Mouse (Mus musculus): ENCODE results near the gene Otulin.

Otulin gene

DNA sequence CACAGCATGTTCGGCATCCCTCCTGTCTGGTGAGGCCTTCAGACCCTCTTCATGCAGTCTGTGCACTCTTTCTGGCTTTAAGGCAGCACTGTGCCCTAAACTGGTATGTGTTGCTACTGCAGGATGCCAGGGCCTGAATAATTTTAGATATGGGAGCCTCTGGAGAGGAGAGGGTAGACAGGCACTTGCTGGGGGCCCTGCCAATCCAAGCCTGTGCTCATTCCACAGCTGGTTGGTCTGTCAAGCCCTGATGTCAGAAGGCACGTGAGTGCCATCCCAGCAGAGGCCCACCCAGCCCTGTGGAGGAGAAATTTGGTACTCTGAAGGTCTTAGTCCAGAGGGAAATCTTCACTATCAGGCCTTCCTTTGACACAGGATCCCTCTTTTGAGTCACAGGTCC lies 49.7 kb downstream of the Otulin start:
- no peak for DNase-seq (ENCODE audit: low spot score in 2 of 2)

DNA sequence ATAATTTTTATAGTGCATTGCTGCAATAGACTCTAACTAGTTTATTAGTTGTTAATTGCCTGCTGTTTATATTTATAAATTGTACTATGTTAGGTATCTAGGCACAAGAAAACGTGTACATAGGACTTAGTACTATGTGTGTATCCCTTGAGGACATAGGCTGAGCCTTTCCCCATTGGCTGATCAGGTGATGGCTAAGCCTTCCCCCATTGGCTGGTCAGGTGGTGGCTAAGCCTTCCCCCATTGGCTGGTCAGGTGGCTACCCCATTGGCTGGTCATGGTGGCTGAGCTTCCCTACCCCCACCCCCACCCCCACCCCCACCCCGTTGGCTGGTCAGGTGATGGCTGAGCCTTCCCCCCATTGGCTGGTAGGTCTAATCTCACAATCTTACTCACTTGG lies 50.6 kb downstream of the Otulin start:
- no peak for DNase-seq (ENCODE audit: low spot score in 2 of 2)

DNA sequence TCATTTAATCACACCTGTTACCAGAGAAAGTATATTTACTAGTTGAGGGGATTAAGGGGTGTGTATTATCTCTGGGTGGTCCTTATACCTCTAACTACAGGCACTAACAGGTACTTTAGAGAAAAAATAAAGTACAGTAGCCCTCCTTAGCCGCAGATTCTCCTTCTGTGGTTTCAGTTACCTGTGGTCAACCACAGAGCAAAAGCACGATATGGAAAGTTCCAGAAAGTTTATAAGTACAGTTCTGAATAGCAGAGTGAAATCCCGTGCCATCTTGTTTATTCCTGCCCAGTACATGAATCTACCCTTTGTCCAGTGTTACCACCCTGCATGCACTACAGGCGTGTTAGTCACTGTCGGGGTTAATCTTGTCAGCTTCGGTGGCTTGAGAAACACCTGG lies 51.6 kb downstream of the Otulin start:
- DNase-seq (ENCODE audit: low spot score in 2 of 2), result no peak

DNA sequence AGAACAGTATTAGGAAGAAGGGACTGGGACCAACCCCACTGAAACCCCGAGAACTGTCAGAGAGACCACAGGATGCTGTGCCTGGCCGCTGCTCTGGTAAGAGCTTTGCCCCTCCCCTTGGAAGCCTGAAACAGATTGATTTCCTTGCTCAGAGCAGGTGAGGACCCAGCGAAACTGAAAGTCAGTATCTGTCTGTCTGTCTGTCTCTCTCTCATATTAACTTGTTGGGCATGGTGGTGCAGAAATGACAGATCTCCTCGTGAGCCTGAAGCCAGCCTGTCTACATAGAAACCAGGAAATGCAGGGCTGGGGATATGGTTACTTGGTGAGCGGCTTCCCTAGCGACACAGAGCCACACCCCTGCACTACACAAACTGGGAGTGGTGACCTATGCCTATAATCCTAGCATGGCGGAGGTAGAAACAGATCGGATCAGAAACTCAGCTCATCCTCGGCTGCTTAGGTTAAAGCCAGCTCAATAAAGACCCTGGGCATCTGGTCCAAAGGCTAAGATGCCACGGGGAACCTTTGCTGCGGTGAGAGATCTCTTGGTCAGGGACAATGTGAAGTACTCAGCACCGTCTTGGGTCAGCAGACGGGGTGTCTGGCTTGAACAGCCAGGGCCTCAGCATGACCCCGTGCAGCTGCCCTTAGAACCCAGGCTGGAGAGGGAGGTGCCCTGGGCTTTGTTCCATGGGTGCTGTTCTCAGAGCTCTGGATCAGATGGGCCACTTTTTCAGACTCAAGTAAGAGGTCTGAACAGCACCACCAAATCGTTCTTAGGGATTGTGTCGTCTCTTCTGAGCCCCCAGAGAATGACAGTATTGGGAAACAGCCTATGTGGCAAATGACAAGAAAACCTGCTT lies 52.3 kb downstream of the Otulin start:
- no peak for DNase-seq (ENCODE audit: low spot score in 2 of 2)

DNA sequence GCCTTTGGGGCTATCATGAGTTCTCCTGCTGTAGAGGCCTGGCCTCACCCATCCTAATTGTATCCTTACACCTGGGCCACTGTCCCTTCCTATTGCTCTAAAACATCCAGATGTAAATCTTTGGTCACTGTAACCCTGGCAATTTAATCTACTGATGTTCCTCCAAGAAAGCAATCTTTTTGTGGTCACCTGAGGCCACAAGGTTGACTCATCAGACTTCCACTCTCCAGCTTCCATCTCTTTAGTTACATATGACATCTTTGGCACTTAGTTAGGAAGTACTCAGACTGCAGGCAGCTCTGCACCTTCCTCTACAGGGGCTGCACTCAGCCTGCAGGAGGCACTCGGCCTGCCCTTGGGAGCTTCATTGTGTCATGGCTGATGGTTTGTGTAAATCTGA lies 53.6 kb downstream of the Otulin start:
- DNase-seq (ENCODE audit: low spot score in 2 of 2), result no peak

DNA sequence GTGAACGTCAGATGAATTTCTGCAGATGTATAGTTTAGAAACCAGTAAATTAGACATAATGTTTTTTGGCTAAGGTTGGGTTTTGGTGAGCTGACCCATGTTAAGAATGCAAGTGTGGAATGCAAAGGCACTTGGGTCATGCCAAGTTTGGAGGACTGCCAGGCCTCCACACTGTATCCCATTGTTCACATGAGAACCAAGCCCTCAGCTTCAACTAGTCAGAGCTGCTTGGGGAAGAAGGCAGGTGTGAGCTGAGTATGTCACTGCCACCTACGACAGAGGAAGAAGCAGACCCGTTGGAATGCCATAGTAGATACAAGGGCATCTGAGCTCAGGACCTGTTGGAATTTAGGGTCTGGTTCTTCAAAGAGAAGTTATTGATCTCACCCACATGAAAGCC lies 54.6 kb downstream of the Otulin start:
- DNase-seq (ENCODE audit: low spot score in 2 of 2), result no peak

DNA sequence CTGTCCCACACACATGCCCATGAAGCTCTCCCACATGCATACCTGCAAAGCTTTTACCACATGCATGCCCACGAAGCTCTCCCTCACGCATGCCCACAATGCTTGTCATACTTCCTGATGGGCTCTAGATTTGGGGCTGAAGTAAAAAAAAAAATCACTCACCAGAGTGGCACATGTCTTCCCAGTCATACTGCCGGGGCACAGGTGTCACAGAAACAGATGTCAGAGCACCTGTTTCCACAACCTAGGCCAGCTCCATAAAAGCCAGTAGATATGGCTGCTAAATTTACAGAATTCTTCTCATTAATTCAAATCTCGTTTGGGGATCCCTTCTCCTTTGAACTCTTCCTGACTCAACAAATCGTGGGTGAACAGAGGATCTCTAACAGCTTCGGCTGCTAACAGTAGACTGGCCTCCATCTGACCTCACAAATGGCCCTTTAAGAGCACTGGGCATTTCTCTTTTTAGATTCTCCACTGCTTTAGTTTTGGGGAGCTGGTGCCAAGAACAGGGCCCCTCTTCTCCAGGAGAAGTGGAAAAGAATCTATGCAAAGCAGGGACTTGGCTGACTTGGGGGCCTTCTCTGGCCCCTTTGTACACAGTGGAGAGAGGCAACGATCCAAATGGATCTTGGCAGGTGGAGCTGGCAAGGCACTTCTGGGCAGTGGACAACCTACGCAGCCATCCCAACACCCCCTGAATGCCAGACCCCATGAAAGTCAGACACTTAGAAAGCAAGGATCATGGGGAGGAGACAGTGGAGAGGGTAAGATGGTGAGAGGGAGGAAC lies 55.3 kb downstream of the Otulin start:
- peak; percentile 71 to 74 for DNase-seq (ENCODE audit: low spot score in 2 of 2)

DNA sequence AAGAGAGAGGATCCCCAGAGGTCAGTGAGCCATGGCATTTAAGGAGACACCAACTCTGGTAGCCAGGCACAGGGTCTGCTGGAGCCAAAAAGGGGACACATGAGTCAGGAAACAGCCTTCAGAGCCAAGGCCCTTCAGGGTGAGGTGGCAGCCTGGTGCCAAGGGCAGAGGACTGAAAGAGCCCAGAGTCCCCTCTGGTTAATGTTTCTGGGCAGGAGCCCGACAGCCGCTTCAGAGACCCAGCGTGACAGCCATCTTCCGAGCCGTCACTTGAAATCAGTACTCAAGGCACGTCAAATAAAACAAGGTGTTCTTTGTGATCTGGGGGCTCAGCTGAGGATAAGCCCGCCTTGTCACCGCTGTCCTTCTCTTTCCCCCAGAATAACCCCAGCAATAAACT lies 59.3 kb downstream of the Otulin start:
- peak; percentile 60 to 63 for DNase-seq (ENCODE audit: low spot score in 2 of 2)

DNA sequence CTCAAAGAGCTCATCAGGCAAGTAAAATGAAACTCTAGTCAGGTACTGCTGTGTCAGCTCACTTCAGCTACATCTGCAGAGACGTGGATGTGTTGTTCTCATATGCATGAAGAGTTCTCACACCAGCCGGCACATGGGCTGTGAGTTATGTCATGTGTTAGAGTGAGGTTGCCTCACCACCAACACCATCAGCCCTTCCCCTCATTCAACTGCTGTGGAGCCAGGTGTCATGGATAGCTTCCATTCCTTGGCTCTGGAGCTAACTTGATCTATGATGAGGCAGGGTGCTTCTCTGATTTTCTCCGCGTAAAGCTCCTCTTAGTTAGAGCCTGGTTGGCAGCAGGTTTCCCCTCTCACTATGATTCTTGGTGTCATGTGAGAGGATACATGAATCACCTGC lies 60.1 kb downstream of the Otulin start:
- no peak for DNase-seq (ENCODE audit: low spot score in 2 of 2)

DNA sequence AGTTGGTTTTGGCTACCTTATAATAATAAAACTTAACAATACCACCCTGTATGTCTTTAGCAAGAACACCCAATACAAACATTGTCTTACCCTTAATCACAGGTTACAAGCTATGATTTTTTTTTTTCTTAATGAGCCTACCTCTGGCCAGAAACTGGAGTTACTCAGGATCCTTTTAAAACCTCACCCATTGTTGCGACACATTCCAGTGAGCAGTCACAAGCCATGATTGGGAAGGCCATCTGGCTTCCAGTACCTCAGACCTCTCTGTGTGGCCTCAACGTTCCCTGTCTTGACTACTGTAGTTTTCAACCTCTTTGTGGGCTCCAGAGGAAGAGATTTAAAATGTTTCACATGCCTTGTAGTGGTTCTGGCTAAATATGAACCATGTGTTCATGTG lies 60.6 kb downstream of the Otulin start:
- DNase-seq (ENCODE audit: low spot score in 2 of 2), result no peak

DNA sequence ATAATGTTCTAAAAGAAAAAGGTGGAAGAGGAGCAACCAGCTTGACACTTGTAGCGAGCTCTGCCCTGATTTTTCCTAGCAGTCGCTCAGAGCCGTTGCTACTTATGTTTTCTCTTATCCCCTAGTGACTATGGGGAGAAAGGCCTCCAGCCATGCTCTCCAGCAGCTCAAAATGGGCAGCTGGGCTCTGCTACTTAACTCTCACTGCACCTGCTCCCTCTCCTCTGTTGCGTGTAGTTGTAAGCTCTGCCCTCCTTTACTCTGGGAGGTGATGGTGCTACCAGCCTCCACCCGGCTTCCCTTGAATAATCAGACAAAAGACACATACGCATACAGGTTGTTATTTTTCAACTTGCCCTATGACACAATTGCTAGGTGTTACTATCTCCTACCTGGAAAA lies 62.1 kb downstream of the Otulin start:
- DNase-seq (ENCODE audit: low spot score in 2 of 2), result no peak

DNA sequence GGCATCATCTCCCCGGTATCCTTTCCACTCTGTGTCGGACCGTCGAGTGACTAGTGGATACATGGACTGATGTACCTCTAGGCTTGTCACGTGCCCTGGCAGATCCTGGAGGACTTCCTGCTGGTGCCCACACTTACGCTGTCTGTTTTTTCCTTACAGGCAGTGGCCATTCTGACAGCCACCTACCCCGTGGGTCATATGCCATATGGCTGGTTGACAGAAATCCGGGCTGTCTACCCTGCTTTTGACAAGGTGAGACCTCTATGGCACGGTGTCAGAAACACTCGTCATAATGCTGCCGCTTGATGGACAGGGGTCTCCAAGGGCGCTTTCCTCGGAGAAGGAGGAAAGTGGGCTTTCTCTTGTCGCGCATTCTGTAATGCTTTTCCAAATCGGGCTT lies 63.1 kb downstream of the Otulin start:
- no peak for DNase-seq (ENCODE audit: low spot score in 2 of 2)

DNA sequence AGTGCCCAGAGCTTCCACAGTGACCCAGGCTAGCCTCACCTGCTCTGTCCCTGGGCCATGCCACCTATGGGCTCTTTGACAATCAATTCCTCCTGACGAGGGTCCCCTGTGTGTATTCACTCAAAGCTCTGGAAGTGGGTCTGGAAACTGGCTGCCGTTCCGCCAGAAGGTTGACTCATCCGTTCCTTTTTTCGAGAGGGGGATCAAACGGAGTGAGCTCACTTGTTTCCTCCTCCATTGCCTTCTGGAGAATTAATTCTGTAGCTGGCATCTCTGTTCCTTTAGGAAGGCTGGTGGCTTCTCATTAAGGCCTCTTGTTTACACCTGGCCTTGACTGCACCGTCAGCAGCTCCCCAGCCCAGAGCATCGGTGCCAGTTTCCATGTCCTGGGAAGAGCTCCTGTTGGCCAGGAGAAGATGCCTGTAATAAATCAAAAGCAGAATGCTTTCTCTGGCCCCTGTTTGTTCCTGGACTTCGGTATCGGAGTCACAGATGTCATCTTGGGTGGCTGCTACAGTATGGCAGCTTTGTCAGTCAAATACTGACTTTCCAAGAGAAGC lies 64.8 kb downstream of the Otulin start:
- DNase-seq (ENCODE audit: low spot score in 2 of 2), result no peak

DNA sequence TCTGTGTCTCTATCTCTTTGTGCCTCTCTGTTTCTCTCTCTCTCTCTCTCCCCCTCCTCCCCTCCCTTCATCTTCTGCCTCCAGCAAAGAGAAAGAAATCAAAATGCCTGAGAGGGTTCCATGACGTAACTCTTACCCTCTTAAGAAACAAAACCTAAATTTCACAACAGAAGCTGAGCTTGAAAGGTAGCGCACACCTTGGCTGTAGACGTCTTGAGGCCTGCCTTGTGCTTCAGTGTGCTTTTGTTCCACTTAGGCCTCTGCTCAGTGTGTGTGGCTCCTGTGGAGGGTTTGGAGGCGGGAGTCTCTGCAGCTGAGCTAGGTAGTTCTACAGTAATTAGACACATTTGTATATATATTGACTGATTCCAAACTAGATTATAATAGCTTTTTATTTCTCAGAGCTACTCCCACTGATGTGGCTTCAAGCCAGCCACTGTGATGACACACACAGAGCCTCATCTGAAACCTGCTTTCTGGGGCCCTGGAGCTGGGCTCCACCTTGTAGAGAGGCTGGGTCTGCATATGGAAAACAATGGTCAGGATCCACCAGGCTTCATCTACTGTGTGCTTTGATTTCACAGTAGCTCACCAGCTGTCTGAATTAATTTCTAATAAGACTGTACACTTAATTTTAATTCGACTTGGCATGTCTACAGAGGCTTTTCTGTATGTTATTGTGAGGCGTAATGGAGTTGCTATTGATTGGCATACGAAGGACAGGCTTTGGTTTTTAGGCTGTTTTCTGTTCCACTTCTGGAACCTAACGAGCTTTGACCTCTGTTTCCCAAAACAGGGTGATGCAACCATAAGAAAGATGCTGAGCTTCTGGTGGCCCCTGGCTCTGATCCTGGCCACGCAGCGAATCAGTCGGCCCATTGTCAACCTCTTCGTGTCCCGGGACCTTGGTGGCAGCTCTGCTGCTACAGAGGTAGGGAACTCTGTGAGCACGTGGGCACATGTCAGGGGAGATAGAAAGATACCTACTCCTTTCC lies 66.1 kb downstream of the Otulin start:
- peak; percentile 60 to 67 for DNase-seq (ENCODE audit: low spot score in 2 of 2)

DNA sequence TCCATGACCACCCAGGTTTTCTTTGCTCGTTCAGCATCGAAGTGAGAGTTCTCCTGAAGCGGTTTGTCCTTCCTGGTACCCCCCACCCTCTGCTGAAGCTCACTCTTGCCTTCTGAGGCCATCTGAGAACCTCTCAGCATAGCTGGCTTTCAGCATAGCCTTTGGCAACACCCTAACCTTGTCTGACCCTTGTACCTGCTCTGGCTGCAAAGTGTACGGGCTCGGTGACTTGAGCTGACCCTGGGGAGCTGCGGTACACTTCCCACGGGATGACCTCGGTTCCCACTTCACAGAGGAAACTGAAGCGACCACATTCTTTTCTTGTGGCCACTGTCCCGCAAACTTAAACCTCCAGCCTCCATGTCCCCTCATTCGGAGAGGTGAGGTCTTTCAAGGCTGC lies 70.2 kb downstream of the Otulin start:
- no peak for DNase-seq (ENCODE audit: low spot score in 2 of 2)

DNA sequence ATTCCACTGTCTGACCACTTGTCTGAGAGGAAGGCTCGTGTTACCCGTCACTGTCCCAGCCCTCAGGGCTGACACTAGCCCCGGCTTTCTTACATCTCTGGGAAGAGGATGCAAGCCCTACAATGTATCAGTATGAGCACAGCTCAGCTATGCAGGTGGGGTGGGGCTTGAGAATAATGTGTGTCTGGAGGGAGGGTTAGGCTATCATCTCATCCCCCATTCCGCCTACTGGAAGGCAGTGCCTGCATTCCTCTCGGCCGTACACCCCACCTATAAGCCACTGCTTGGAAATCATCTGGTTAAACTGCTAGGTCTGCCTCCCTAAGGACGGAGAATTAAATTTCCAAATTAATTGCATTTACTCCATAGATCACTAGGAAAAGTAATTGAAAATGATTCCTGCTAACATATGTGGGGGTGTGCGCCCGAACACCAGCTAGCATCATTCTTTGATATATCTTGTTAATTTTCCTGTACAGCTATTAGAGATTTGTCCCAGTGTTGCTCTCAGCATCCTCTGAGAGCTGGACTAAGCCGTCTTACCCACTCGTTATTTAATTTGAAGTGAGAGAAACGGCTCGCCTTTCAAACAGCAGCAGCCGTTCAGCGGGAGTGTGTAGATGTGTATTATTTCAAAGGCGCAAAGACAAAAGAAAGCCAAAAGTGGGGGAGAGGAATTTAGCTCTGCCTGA lies 71.9 kb downstream of the Otulin start:
- no peak for DNase-seq (ENCODE audit: low spot score in 2 of 2)

DNA sequence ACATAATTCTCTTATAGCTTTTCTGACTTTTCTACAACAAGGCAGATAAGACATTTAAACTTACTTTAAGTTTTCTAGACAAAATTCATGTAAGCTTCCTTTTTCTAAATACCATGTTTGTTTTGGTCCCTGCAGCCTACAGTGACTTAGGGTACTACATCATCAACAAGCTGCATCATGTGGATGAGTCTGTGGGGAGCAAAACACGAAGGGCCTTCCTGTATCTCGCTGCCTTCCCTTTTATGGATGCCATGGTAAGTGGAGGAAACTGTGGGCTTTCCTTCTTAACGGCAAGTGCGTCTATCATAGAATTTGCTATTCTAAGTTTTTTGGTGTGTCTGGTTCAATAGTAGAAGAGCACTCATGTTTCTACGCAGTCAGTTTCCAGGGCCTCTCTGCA lies 76.9 kb downstream of the Otulin start:
- DNase-seq (ENCODE audit: low spot score in 2 of 2), result no peak

DNA sequence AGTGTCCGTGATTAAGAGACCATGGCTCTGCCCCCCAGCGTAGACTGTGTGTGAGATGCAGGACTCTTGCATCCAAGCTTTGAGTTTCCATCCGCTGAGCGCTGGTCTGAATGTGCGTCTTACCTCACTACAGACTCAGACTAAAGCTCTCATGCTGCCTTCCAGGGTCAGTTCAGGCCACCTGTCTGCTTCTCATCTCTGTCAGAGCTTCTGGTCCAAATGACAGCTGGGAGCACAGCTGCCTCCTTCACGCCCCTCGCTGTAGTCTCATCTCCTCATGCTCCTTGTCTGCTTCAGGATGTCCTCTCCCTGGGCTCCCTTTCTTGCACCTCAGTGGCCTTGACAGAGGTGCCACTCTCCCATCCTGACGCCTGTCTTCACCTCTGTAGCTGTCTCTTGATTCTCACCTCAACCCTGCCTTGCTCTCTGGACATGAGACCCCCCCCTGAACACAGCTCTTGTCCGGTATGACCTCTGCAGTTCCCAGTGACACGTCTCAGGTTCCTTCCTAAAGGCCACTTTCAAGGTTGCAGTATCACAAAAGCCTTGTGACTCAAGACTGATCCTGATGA lies 78.3 kb downstream of the Otulin start:
- no peak for DNase-seq (ENCODE audit: low spot score in 2 of 2)

DNA sequence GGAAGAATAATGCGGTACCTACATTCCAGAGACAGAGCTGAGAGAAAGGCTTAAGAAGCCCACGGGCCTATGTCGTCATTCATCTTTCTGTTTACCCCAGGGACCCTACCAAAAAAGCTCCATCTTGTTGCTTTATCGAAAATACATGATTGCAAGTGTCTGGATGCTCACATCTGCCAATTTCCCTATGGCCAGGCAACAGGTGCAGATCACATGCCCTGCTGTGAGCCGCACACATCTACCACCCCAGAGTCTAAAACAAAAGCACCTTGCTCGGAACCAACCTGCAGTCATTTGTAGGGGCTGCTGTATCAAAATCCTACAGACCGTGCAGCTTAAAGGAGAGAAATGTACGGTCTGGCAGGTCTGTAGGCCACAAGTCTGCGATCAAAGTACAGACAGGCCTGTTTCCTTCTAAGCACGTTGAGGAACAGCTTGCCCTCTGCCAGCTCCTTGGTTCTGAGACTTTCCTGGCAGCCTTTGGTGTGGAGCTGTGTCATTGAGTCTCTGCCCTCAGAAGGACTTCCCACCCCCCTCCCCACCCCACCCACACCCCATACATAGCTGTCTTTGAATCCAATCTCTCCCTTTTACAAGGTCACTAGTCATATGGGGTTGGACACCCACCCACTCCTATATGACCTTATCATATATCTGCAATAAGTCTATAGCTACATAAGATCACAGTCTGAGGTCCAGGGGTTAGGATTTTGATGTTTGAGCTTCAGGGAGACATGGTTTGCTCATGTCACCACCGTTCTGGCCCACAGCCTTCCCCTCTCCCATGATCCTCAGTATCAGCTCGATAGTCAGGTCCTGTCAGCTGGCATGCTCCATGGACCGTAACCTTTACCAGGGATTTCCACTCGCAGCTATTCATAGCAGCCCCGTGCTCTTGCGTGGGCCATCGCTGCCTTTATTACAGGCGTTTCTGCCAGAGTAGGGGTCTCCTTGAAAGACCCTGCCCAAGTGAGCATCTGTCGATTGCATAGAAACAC lies 79.1 kb downstream of the Otulin start:
- DNase-seq (ENCODE audit: low spot score in 2 of 2), result no peak

Measured in right cerebral cortex, postnatal 10 days (tissue).